Mouse (Mus musculus): ENCODE data around the gene Cox8b.

DNA sequence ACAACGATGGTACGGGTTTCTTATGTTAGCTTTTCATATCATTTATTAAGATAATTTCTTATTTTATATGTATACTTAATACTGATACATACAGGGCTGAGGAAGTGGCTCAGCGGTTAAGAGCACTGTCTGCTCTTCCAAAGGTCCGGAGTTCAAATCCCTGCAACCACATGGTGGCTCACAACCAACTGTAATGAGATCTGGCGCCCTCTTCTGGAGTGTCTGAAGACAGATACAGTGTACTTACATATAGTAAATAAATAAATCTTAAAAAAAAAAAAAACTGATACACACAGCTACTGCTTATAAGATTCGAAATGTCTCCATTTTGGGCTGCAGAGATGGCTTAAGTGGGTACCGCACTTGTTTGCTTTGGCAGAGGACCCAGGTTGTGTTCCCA is 7.5 kb upstream of the Cox8b start:
- TF ChIP-seq CTCF (IDR thresholded peaks at IDR 0.05; ENCODE audit: low read depth) (peak; percentile 40), EP300 (IDR thresholded peaks at IDR 0.05; ENCODE audit: low read depth) (no peak)

Data from liver, postnatal 0 days (tissue).